Mouse (Mus musculus): ENCODE results near the gene Smpdl3b. TPM values are rescaled to one million over a fixed set of nuclear protein-coding genes. Genes with fewer than 3 reads are reported as not detected.

Smpdl3b gene
- polyA plus RNA-seq, 1 experiment: 21.4 TPM

- Histone ChIP-seq H3K4me3 (ENCODE audit: insufficient read depth, poor library complexity, severe bottlenecking) (no peak overlapping the region), H3K79me2 (ENCODE audit: control insufficient read depth, insufficient read depth) (no peaks in the 10 kb centered on the region)
- TF ChIP-seq MAX (IDR thresholded peaks at IDR 0.05): no peak
- TF ChIP-seq CTCF (IDR thresholded peaks at IDR 0.05; ENCODE audit: control insufficient read depth, insufficient read depth, insufficient read length): no peak
- TF ChIP-seq MYOD1 (IDR thresholded peaks at IDR 0.05; ENCODE audit: control insufficient read depth, insufficient read length, low read depth): no peak
- TF ChIP-seq USF1 (IDR thresholded peaks at IDR 0.05; ENCODE audit: low read depth): no peak
- TF ChIP-seq MYOG (IDR thresholded peaks at IDR 0.05; ENCODE audit: control insufficient read depth, extremely low read depth, insufficient read length): no peak
These were observed 21.7 kb downstream of the Smpdl3b start for GRCm38 (mm10) chr4:132735389-132735788.

GRCm38 (mm10) chr4:132734766-132735165, 22.3 kb downstream of the Smpdl3b start:
- Histone ChIP-seq H3K79me2 (ENCODE audit: control insufficient read depth, insufficient read depth) (no peaks in the 10 kb centered on the region), H3K79me3 (ENCODE audit: low read depth) (no peaks in the 10 kb centered on the region), H3K36me3 (ENCODE audit: control insufficient read depth, insufficient read depth) (peaks cover 20% of the 10 kb centered on the region), H3K27me3 (ENCODE audit: control insufficient read depth, insufficient read depth, insufficient read length) (no peaks in the 10 kb centered on the region), H3K4me3 (ENCODE audit: insufficient read depth, poor library complexity, severe bottlenecking) (no peak overlapping the region), H3ac (ENCODE audit: control insufficient read depth, insufficient read length, low read depth) (no peak overlapping the region)
- TF ChIP-seq MYOG (IDR thresholded peaks at IDR 0.05; ENCODE audit: control insufficient read depth, extremely low read depth, insufficient read length): no peak
- TF ChIP-seq MYOD1 (IDR thresholded peaks at IDR 0.05; ENCODE audit: control insufficient read depth, insufficient read length, low read depth): no peak
- TF ChIP-seq CEBPB (IDR thresholded peaks at IDR 0.05; ENCODE audit: low read depth): no peak
- TF ChIP-seq USF1 (IDR thresholded peaks at IDR 0.05; ENCODE audit: low read depth): no peak
- TF ChIP-seq MAX (IDR thresholded peaks at IDR 0.05): no peak
- TF ChIP-seq FOSL1 (IDR thresholded peaks at IDR 0.05; ENCODE audit: insufficient read depth, low read length, poor library complexity, severe bottlenecking): no peak
- no peak for TF ChIP-seq CTCF (IDR thresholded peaks at IDR 0.05; ENCODE audit: control insufficient read depth, insufficient read depth, insufficient read length)

More at GRCm38 (mm10) chr4:132735389-132735788, 21.7 kb downstream of the Smpdl3b start:
- H3K79me3 ChIP-seq (ENCODE audit: low read depth): no peaks in the 10 kb centered on the region
- H3ac ChIP-seq (ENCODE audit: control insufficient read depth, insufficient read length, low read depth): no peak overlapping the region
- peaks cover 23% of the 10 kb centered on the region for H3K36me3 ChIP-seq (ENCODE audit: control insufficient read depth, insufficient read depth)
- H3K27me3 ChIP-seq (ENCODE audit: control insufficient read depth, insufficient read depth, insufficient read length): no peaks in the 10 kb centered on the region

GRCm38 (mm10) chr4:132733071-132733770, 23.8 kb downstream of the Smpdl3b start:
- Histone ChIP-seq H3K27me3 (ENCODE audit: control insufficient read depth, insufficient read depth, insufficient read length) (no peaks in the 10 kb centered on the region), H3K4me3 (ENCODE audit: insufficient read depth, poor library complexity, severe bottlenecking) (no peak overlapping the region), H3K79me3 (ENCODE audit: low read depth) (no peaks in the 10 kb centered on the region), H3K36me3 (ENCODE audit: control insufficient read depth, insufficient read depth) (peaks cover 15% of the 10 kb centered on the region), H3ac (ENCODE audit: control insufficient read depth, insufficient read length, low read depth) (no peak overlapping the region), H3K79me2 (ENCODE audit: control insufficient read depth, insufficient read depth) (no peaks in the 10 kb centered on the region)
- TF ChIP-seq USF1 (IDR thresholded peaks at IDR 0.05; ENCODE audit: low read depth) (no peak), CEBPB (IDR thresholded peaks at IDR 0.05; ENCODE audit: low read depth) (no peak), MYOD1 (IDR thresholded peaks at IDR 0.05; ENCODE audit: control insufficient read depth, insufficient read length, low read depth) (no peak), MYOG (IDR thresholded peaks at IDR 0.05; ENCODE audit: control insufficient read depth, extremely low read depth, insufficient read length) (no peak), FOSL1 (IDR thresholded peaks at IDR 0.05; ENCODE audit: insufficient read depth, low read length, poor library complexity, severe bottlenecking) (no peak), CTCF (IDR thresholded peaks at IDR 0.05; ENCODE audit: control insufficient read depth, insufficient read depth, insufficient read length) (no peak), MAX (IDR thresholded peaks at IDR 0.05) (no peak)

- TF ChIP-seq CTCF (IDR thresholded peaks at IDR 0.05; ENCODE audit: control insufficient read depth, insufficient read depth, insufficient read length) (peak; percentile 10), MAX (IDR thresholded peaks at IDR 0.05) (peak; percentile 51), FOSL1 (IDR thresholded peaks at IDR 0.05; ENCODE audit: insufficient read depth, low read length, poor library complexity, severe bottlenecking) (no peak)
- H3K36me3 ChIP-seq (ENCODE audit: control insufficient read depth, insufficient read depth): peaks cover 8% of the 10 kb centered on the region
- H3K79me2 ChIP-seq (ENCODE audit: control insufficient read depth, insufficient read depth): no peaks in the 10 kb centered on the region
- H3K27me3 ChIP-seq (ENCODE audit: control insufficient read depth, insufficient read depth, insufficient read length): no peaks in the 10 kb centered on the region
- H3K79me3 ChIP-seq (ENCODE audit: low read depth): no peaks in the 10 kb centered on the region
- peak within 1 kb of the TSS; percentile 42 for H3K4me3 ChIP-seq (ENCODE audit: insufficient read depth, poor library complexity, severe bottlenecking)
- H3ac ChIP-seq (ENCODE audit: control insufficient read depth, insufficient read length, low read depth): peak within 1 kb of the TSS; percentile 55
These were observed 24.8 kb downstream of the Smpdl3b start, which contains the start of gene Xkr8 for GRCm38 (mm10) chr4:132732148-132732684. TSS of gene Xkr8 (minus strand) at chr4:132732546.

- H3K79me3 ChIP-seq (ENCODE audit: low read depth): no peaks in the 10 kb centered on the region
- H3ac ChIP-seq (ENCODE audit: control insufficient read depth, insufficient read length, low read depth): no peak overlapping the region
- peak overlapping the region; percentile 42 for H3K4me3 ChIP-seq (ENCODE audit: insufficient read depth, poor library complexity, severe bottlenecking)
- no peaks in the 10 kb centered on the region for H3K27me3 ChIP-seq (ENCODE audit: control insufficient read depth, insufficient read depth, insufficient read length)
- no peaks in the 10 kb centered on the region for H3K79me2 ChIP-seq (ENCODE audit: control insufficient read depth, insufficient read depth)
- peaks cover 8% of the 10 kb centered on the region for H3K36me3 ChIP-seq (ENCODE audit: control insufficient read depth, insufficient read depth)
- TF ChIP-seq CTCF (IDR thresholded peaks at IDR 0.05; ENCODE audit: control insufficient read depth, insufficient read depth, insufficient read length) (no peak), MYOD1 (IDR thresholded peaks at IDR 0.05; ENCODE audit: control insufficient read depth, insufficient read length, low read depth) (no peak), MYOG (IDR thresholded peaks at IDR 0.05; ENCODE audit: control insufficient read depth, extremely low read depth, insufficient read length) (no peak), MAX (IDR thresholded peaks at IDR 0.05) (no peak), FOSL1 (IDR thresholded peaks at IDR 0.05; ENCODE audit: insufficient read depth, low read length, poor library complexity, severe bottlenecking) (no peak), CEBPB (IDR thresholded peaks at IDR 0.05; ENCODE audit: low read depth) (no peak), USF1 (IDR thresholded peaks at IDR 0.05; ENCODE audit: low read depth) (no peak)
These were observed 25.4 kb downstream of the Smpdl3b start for GRCm38 (mm10) chr4:132731616-132732015.
